Mouse (Mus musculus) neural tube, embryonic 12.5 days (tissue): ENCODE results near the gene Rmnd5a. TPM values are rescaled to one million over a fixed set of nuclear protein-coding genes. Genes with fewer than 3 reads are reported as not detected.

Source experiments
- ATAC-seq: fragments of 200-750 bp; cut with Nextera tagmentation; 2 replicates; pipeline ENCODE4 v1.8.0; 2017; ENCODE audit warnings: low read depth, mild to moderate bottlenecking, moderate TSS enrichment, moderate library complexity; ENCODE audit not compliant: low FRiP score
- H3K27ac ChIP-seq: fragments of 300-500 bp; sonication (generic); 2 replicates; pipeline ENCODE4 v1.5.1; 2016
- H3K27me3 ChIP-seq: fragments of 300-500 bp; sonication (generic); replicated peaks from 2 replicates; pipeline ENCODE4 v1.6.1; 2016; ENCODE audit warnings: mild to moderate bottlenecking
- H3K36me3 ChIP-seq: fragments of 300-500 bp; sonication (generic); 2 replicates; pipeline ENCODE4 v1.6.1; 2016; ENCODE audit warnings: mild to moderate bottlenecking
- H3K4me1 ChIP-seq: fragments of 300-500 bp; sonication (generic); 2 replicates; pipeline ENCODE4 v1.6.1; 2016
- H3K4me2 ChIP-seq: fragments of 300-500 bp; sonication (generic); replicated peaks from 2 replicates; pipeline ENCODE4 v1.6.1; 2016; ENCODE audit warnings: mild to moderate bottlenecking
- H3K4me3 ChIP-seq: fragments of 300-500 bp; sonication (generic); 2 replicates; pipeline ENCODE4 v1.5.1; 2016
- H3K9ac ChIP-seq: fragments of 300-500 bp; sonication (generic); 2 replicates; pipeline ENCODE4 v1.6.1; 2016; ENCODE audit warnings: mild to moderate bottlenecking
- H3K9me3 ChIP-seq: fragments of 300-500 bp; sonication (generic); 2 replicates; pipeline ENCODE4 v1.6.1; 2016; ENCODE audit warnings: mild to moderate bottlenecking
- WGBS: fragments of 180-500 bp; shearing (Covaris S2); methylation state at CpG from one replicate; pipeline ENCODE4 v1.1.7; 2016; 5-methylcytosine and 5-hydroxymethylcytosine counted together
- polyA plus RNA-seq: library from polyadenylated mRNA; unstranded; fragments of >200 nt; fragmentation: Nextera tagmentation; extraction: Ambion mirVana; gene quantifications from 2 replicates; pipeline ENCODE4 v1.2.1, GENCODE M21; 2016

The Rmnd5a gene
- polyA plus RNA-seq, 1 experiment from 2014 or later, result 17.4 TPM

DNA sequence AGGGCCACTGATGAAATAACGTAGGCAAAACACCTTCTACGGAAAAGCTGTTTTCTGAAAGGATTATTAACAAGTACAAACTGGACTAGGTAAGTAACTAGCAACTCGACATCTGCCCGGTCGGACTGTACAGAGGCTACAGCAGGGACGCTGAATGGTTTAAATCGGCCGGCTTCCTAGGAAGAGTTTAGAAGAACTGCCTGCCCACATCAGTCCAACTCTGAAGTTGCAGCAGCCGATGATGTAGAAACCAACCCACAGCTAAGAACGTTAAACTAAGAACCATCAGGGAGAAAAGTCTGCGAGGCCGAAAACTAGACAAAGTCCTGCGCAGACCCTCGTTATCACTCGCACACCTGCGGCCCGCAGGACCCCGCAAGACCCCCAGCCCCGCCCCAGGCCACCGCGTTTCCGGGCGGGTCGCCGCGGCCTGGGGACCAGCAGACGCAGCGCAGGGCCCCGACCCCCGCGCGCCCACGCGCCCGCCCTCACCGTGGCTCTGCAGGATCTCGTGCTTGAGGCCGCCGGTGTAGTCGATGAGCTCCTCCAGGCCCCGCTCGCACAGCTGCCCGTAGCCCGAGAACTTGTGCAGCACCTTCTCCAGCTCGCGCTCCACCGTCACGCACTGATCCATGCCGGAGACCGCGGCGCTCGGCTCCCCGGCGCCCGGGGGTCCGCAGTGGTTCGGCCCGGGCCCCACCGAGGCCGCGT, 776 bp downstream of the Rmnd5a start:
- under 1% methylated on average over 62 of the region's 62 CpGs for whole genome bisulfite sequencing
- no peaks in the 10 kb centered on the region for H3K36me3 ChIP-seq

GRCm38 (mm10) chr6:71438070-71438469, 2.4 kb downstream of the Rmnd5a start:
- Histone ChIP-seq H3K4me3 (no peak overlapping the region), H3K27ac (no peak overlapping the region), H3K4me1 (peaks cover 33% of the 10 kb centered on the region), H3K36me3 (no peaks in the 10 kb centered on the region), H3K9me3 (no peaks in the 10 kb centered on the region), H3K27me3 (no peaks in the 10 kb centered on the region), H3K4me2 (peak overlapping the region; percentile 30), H3K9ac (no peak overlapping the region)
- no peak for ATAC-seq
- 79% methylated on average over 1 of the region's 1 CpGs for WGBS

More for the DNA sequence above, 776 bp downstream of the Rmnd5a start:
- Histone ChIP-seq H3K4me3 (peak overlapping the region; percentile 98), H3K27ac (peak overlapping the region; percentile 95), H3K27me3 (no peaks in the 10 kb centered on the region), H3K9ac (peak overlapping the region; percentile 94), H3K4me1 (peaks cover 33% of the 10 kb centered on the region), H3K9me3 (no peaks in the 10 kb centered on the region), H3K4me2 (peak overlapping the region; percentile 81)
- peak; percentile 39; the same call in 1 of the 2 replicates for ATAC-seq

GRCm38 (mm10) chr6:71427996-71428725, 12.3 kb downstream of the Rmnd5a start:
- ATAC-seq, result no peak
- Histone ChIP-seq H3K27ac (no peak overlapping the region), H3K36me3 (peaks cover 15% of the 10 kb centered on the region; the same call in 1 of the 2 replicates), H3K9ac (no peak overlapping the region), H3K27me3 (no peaks in the 10 kb centered on the region), H3K4me2 (no peak overlapping the region), H3K4me3 (no peak overlapping the region), H3K9me3 (no peaks in the 10 kb centered on the region), H3K4me1 (no peaks in the 10 kb centered on the region)
- WGBS, result 91% methylated on average over 4 of the region's 4 CpGs

- Histone ChIP-seq H3K27me3 (no peaks in the 10 kb centered on the region), H3K4me3 (no peak overlapping the region), H3K4me2 (no peak overlapping the region), H3K4me1 (no peaks in the 10 kb centered on the region), H3K9ac (no peak overlapping the region), H3K27ac (no peak overlapping the region), H3K9me3 (no peaks in the 10 kb centered on the region), H3K36me3 (peaks cover 15% of the 10 kb centered on the region; the same call in 1 of the 2 replicates)
- WGBS, result 95% methylated on average over 6 of the region's 6 CpGs
- no peak for ATAC-seq
Observed at GRCm38 (mm10) chr6:71425681-71426080, 14.8 kb downstream of the Rmnd5a start.

DNA sequence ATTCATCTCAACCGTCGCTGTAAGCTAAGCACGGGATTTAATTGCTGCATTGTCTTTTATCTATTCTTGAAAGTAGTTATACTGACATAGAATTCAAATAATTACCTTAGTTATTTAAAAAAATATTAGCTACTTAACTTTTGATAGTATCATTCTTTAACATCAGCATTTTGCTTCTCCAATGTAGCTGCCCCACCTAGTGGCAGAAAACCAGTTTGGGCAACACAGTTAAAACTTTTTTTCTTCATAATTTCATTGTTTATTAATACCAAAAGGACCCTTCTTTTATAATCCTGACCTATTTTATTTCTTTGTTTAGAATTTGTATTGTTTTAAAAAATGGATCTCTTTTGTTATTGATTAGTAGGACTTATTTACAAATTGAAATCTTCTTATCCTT, 17.3 kb downstream of the Rmnd5a start:
- Histone ChIP-seq H3K4me1 (no peaks in the 10 kb centered on the region), H3K4me3 (no peak overlapping the region), H3K27ac (no peak overlapping the region), H3K27me3 (no peaks in the 10 kb centered on the region), H3K9ac (no peak overlapping the region), H3K9me3 (no peaks in the 10 kb centered on the region), H3K4me2 (no peak overlapping the region), H3K36me3 (peaks cover 15% of the 10 kb centered on the region)
- WGBS, result 89% methylated on average over 3 of the region's 3 CpGs
- no peak for ATAC-seq

- Histone ChIP-seq H3K27ac (no peak overlapping the region), H3K9ac (no peak overlapping the region), H3K27me3 (no peaks in the 10 kb centered on the region), H3K4me3 (no peak overlapping the region), H3K36me3 (peaks cover 8% of the 10 kb centered on the region), H3K4me2 (no peak overlapping the region), H3K9me3 (no peaks in the 10 kb centered on the region), H3K4me1 (no peaks in the 10 kb centered on the region)
- WGBS, result 82% methylated on average over 3 of the region's 3 CpGs
- no peak for ATAC-seq
Observed at GRCm38 (mm10) chr6:71422162-71422561, 18.3 kb downstream of the Rmnd5a start.

GRCm38 (mm10) chr6:71420848-71421247, 19.6 kb downstream of the Rmnd5a start:
- WGBS, result 93% methylated on average over 6 of the region's 6 CpGs

DNA sequence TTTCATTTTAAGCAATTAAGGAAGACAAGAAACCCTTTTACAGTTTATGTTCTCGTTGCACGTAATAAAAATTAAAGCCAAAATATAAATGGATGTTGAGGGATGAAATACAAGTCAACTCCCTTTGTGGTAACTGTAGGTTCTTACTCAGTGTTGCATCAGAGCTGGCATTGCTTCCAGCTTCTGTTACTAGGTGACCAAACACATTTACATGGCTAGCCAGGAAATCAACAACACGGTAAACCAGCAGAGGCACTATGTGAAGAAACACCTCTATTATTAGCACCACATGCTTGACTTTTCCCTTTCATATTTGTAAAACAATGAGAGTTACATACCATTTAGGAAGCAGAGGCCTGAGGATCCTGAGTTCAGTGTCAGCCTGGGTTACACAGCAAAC, 21.6 kb downstream of the Rmnd5a start:
- Histone ChIP-seq H3K27ac (no peak overlapping the region), H3K4me3 (no peak overlapping the region)
- no peak for ATAC-seq

More at GRCm38 (mm10) chr6:71420848-71421247, 19.6 kb downstream of the Rmnd5a start:
- no peak overlapping the region for H3K9ac ChIP-seq
- no peaks in the 10 kb centered on the region for H3K27me3 ChIP-seq
- H3K9me3 ChIP-seq, result no peaks in the 10 kb centered on the region
- no peaks in the 10 kb centered on the region for H3K4me1 ChIP-seq
- no peak overlapping the region for H3K4me3 ChIP-seq
- no peak overlapping the region for H3K4me2 ChIP-seq
- H3K27ac ChIP-seq, result no peak overlapping the region
- no peak for ATAC-seq
- H3K36me3 ChIP-seq, result peaks cover 4% of the 10 kb centered on the region

DNA sequence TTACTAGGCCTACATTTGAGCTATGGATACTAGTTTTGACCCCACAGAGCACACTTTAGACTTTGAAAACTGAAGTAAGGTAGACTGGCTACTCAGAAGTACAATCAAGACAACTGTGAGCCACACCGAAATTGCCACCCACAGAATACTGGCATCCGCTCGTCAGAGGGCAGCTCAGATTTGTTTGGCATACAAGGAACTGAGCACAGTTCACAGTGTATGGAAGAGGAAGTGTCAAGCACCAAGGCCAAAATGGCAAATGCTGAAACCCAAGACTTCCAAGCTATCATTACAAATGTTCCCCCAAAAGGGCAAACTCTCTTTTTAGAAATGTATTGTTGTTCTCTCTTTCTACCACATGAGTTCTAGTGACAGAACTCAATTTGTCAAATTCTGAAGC, 25.0 kb downstream of the Rmnd5a start:
- Histone ChIP-seq H3K27me3 (no peaks in the 10 kb centered on the region), H3K27ac (no peak overlapping the region), H3K4me1 (no peaks in the 10 kb centered on the region), H3K9ac (no peak overlapping the region), H3K9me3 (no peaks in the 10 kb centered on the region), H3K4me3 (no peak overlapping the region), H3K4me2 (no peak overlapping the region), H3K36me3 (peaks cover 10% of the 10 kb centered on the region)
- no peak for ATAC-seq
- 85% methylated on average over 3 of the region's 3 CpGs for WGBS

More for the DNA sequence above, 21.6 kb downstream of the Rmnd5a start:
- Histone ChIP-seq H3K9ac (no peak overlapping the region), H3K36me3 (peaks cover 4% of the 10 kb centered on the region), H3K27me3 (no peaks in the 10 kb centered on the region), H3K4me2 (no peak overlapping the region), H3K9me3 (no peaks in the 10 kb centered on the region), H3K4me1 (no peaks in the 10 kb centered on the region)
- 94% methylated on average over 3 of the region's 3 CpGs for WGBS

DNA sequence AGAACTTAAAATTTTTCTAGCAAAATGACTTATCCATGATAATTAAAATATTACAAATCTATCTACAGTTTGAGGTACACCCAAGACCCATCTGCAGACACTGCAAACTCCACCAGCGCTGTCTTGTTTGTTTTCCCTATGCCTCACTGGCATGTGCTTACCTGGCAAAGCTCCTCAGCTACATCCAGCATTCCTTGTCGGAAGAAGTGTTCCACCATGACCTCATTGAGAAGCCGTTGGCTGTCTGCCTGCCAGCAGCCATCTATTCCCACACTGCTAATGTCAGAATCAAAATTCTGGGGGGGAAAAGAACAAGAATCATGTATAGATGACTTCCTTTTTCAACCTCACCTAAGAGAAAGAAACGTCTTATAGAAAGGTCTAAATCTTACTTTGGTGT, 25.8 kb downstream of the Rmnd5a start:
- H3K9ac ChIP-seq, result no peak overlapping the region
- H3K27ac ChIP-seq, result no peak overlapping the region
- H3K9me3 ChIP-seq, result no peaks in the 10 kb centered on the region
- no peak overlapping the region for H3K4me3 ChIP-seq
- H3K4me1 ChIP-seq, result no peaks in the 10 kb centered on the region
- no peak for ATAC-seq
- H3K36me3 ChIP-seq, result peaks cover 10% of the 10 kb centered on the region
- no peaks in the 10 kb centered on the region for H3K27me3 ChIP-seq
- 93% methylated on average over 4 of the region's 4 CpGs for WGBS
- no peak overlapping the region for H3K4me2 ChIP-seq

- no peak for ATAC-seq
- Histone ChIP-seq H3K27ac (no peak overlapping the region), H3K9me3 (no peaks in the 10 kb centered on the region), H3K4me2 (no peak overlapping the region), H3K4me1 (no peaks in the 10 kb centered on the region), H3K36me3 (peaks cover 19% of the 10 kb centered on the region; the same call in 1 of the 2 replicates), H3K27me3 (no peaks in the 10 kb centered on the region), H3K4me3 (no peak overlapping the region), H3K9ac (no peak overlapping the region)
- 91% methylated on average over 4 of the region's 4 CpGs for WGBS
Observed at GRCm38 (mm10) chr6:71398829-71399609, 41.4 kb downstream of the Rmnd5a start.

- Histone ChIP-seq H3K4me3 (no peak overlapping the region), H3K27ac (no peak overlapping the region), H3K36me3 (peaks cover 33% of the 10 kb centered on the region), H3K4me2 (no peak overlapping the region), H3K27me3 (no peaks in the 10 kb centered on the region), H3K4me1 (no peaks in the 10 kb centered on the region), H3K9ac (no peak overlapping the region), H3K9me3 (no peaks in the 10 kb centered on the region)
- no peak for ATAC-seq
- 91% methylated on average over 6 of the region's 6 CpGs for WGBS
Observed at GRCm38 (mm10) chr6:71396761-71397160, 43.7 kb downstream of the Rmnd5a start.
